Mouse (Mus musculus) megakaryocyte, adult 5-6 weeks (primary cell): ENCODE measurements around the gene Cfap43. TPM values are rescaled to one million over a fixed set of nuclear protein-coding genes. Genes with fewer than 3 reads are reported as not detected.
A peak's percentile ranks its signal among the peaks of the same experiment; 100 is the strongest.

Experiments
- ATAC-seq: 2 replicates; pipeline ENCODE4 v1.8.0; 2016; ENCODE audit warnings: mild to moderate bottlenecking, inconsistent platforms; ENCODE audit not compliant: poor library complexity, severe bottlenecking
- total RNA-seq, 2 experiments: library from RNA; stranded (forward) in 1 of 2; stranded (reverse) in 1 of 2; fragments of 153-499, 151-499 nt in 1 of 2; fragments of 221-1000, 200-1000 nt in 1 of 2; gene quantifications; 2 replicates each; pipeline versions ENCODE4 v1.2.3 to v1.2.4; 2015 to 2017

Gene Cfap43
- total RNA-seq (2015) (0.18 and 0.32 TPM in 2 replicates), total RNA-seq (2017) (not detected in 2 replicates)

GRCm38 (mm10) chr19:47919126-47919965 is at the start of gene Cfap43, which contains the start of gene Itprip:
Gene Cfap43 (minus strand): TSS chr19:47919287.
Gene Itprip (minus strand): TSS chr19:47919299.
- peak; percentile 58 for ATAC-seq

- no peak for ATAC-seq
These were observed 39.1 kb upstream of the Cfap43 start for GRCm38 (mm10) chr19:47958181-47958580.

- no peak for ATAC-seq
These were observed 34.1 kb upstream of the Cfap43 start for GRCm38 (mm10) chr19:47953169-47953568.

GRCm38 (mm10) chr19:47950946-47951345 is 31.9 kb upstream of the Cfap43 start:
- ATAC-seq, result no peak

- no peak for ATAC-seq
These were observed 27.9 kb upstream of the Cfap43 start for GRCm38 (mm10) chr19:47946821-47947465.

- no peak for ATAC-seq
These were observed 20.3 kb upstream of the Cfap43 start for GRCm38 (mm10) chr19:47939361-47939760.

- ATAC-seq, result peak; percentile 87
These were observed 18.6 kb upstream of the Cfap43 start, which contains the start of gene Cfap58 for GRCm38 (mm10) chr19:47937443-47938406. Gene Cfap58 (plus strand): TSS chr19:47937675.

GRCm38 (mm10) chr19:47936938-47937337 is 17.9 kb upstream of the Cfap43 start:
- ATAC-seq, result peak; percentile 58

- peak; percentile 55 for ATAC-seq
These were observed 17.4 kb upstream of the Cfap43 start for GRCm38 (mm10) chr19:47936490-47936889.

GRCm38 (mm10) chr19:47935530-47935929 is 16.4 kb upstream of the Cfap43 start:
- no peak for ATAC-seq

- no peak for ATAC-seq
These were observed 15.7 kb upstream of the Cfap43 start for GRCm38 (mm10) chr19:47934636-47935238.

- no peak for ATAC-seq
These were observed 15.1 kb upstream of the Cfap43 start for GRCm38 (mm10) chr19:47934146-47934545.

- ATAC-seq, result peak; percentile 81
These were observed 13.0 kb upstream of the Cfap43 start for GRCm38 (mm10) chr19:47931982-47932638.

GRCm38 (mm10) chr19:47929043-47929442 is 10.0 kb upstream of the Cfap43 start:
- no peak for ATAC-seq

GRCm38 (mm10) chr19:47927032-47927431 is 7.9 kb upstream of the Cfap43 start:
- no peak for ATAC-seq

- no peak for ATAC-seq
These were observed 6.7 kb upstream of the Cfap43 start for GRCm38 (mm10) chr19:47925819-47926218.

GRCm38 (mm10) chr19:47919966-47920375 is 884 bp upstream of the Cfap43 start:
- ATAC-seq, result no peak

GRCm38 (mm10) chr19:47918455-47919101 is 509 bp downstream of the Cfap43 start:
- ATAC-seq, result peak; percentile 54

GRCm38 (mm10) chr19:47918016-47918415 is 1.1 kb downstream of the Cfap43 start:
- 0 out of 2 replicates have a peak, but pooled peaks have one; percentile 0 for ATAC-seq
